Comparison of ENCODE assay signal across 7 mouse cellular contexts in the genomic region with DNA sequence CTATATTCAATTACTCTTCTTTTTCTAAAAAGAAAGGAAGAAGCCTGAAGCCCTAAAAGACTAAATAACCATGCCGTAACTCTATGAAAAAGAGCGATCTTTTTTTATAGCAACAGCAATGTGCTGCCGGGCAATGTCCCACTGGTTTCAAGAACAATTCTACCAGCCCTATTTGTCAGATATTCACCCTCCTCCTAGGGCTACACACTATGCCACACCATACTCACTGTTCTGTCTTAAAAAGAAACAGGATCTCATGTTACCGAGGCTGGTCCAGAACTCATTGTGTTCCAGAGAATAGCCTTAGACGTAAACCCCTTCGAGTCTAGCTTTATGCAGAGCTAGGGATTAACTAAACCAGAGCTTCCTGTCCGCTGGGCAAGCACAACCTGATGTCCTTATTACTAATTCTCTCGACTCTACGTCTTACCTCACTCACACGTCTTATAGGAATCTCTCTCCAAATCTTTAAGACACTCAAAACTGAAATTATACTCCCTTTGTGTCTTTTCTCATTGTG. TPM values are rescaled to one million over a fixed set of nuclear protein-coding genes. Genes with fewer than 3 reads are reported as not detected.
DNase-seq lines count a peak whose midpoint lies in the region; ATAC-seq lines count a peak whose summit lies in the region.

No protein-coding gene starts in this region.

- H3K4me3 ChIP-seq in liver, embryonic 11.5 days (ENCODE audit: low read depth, low read length), result peak overlapping the region; percentile 88
- peak overlapping the region; percentile 64 for H3K4me3 ChIP-seq in stomach, embryonic 14.5 days (ENCODE audit: low read depth, low read length)

- H3K27ac ChIP-seq in liver, embryonic 11.5 days (ENCODE audit: low read depth, low read length), result peak overlapping the region; percentile 82
- H3K27ac ChIP-seq in stomach, embryonic 14.5 days (ENCODE audit: low read length), result peak overlapping the region; percentile 79; the same call in 1 of the 2 replicates

- H3K36me3 ChIP-seq in liver, embryonic 11.5 days (ENCODE audit: control insufficient read depth, insufficient read depth, low read length), result no peaks in the 10 kb centered on the region
- 0 out of 2 replicates have a peak, but pooled peaks cover 3% of the 10 kb centered on the region for H3K36me3 ChIP-seq in stomach, embryonic 14.5 days (ENCODE audit: control insufficient read depth, insufficient read depth, low read length)

- H3K9ac ChIP-seq in liver, embryonic 11.5 days (ENCODE audit: low read depth, low read length), result peak overlapping the region; percentile 90
- H3K9ac ChIP-seq in stomach, embryonic 14.5 days (replicated peaks; ENCODE audit: low read depth, low read length), result peak overlapping the region; percentile 43

- ATAC-seq in erythroblast, adult 5-6 weeks (replicated peaks; ENCODE audit: low FRiP score, poor library complexity, severe bottlenecking), result 0 out of 2 replicates have a peak, but pooled peaks have one; percentile 9
- ATAC-seq in liver, embryonic 11.5 days (replicated peaks; ENCODE audit: low FRiP score), result no peak
- no peak for ATAC-seq in stomach, embryonic 14.5 days (ENCODE audit: insufficient number of reproducible peaks, insufficient read depth, low FRiP score, low read depth)

- DNase-seq in 3T3-L1 (ENCODE audit: low read depth, low spot score) (peak; percentile 42), 416B (ENCODE audit: low read depth) (peak; percentile 58)
- DNase-seq in liver, embryonic 11.5 days (ENCODE audit: low spot score), result peak; percentile 38
- DNase-seq in urinary bladder, adult 2 months (ENCODE audit: low spot score), result no peak
- no peak for DNase-seq in cerebellum, postnatal 4 days (ENCODE audit: low spot score in 2 of 2)

- 18% methylated on average over 10 of the region's 10 CpGs for WGBS in liver, embryonic 11.5 days
- WGBS in stomach, embryonic 14.5 days, result 16% methylated on average over 10 of the region's 10 CpGs

- peak overlapping the region; percentile 68 for H3K4me2 ChIP-seq in liver, embryonic 11.5 days
- H3K4me2 ChIP-seq in stomach, embryonic 14.5 days (replicated peaks; ENCODE audit: low read depth, low read length), result peak overlapping the region; percentile 55

- no peaks in the 10 kb centered on the region for H3K27me3 ChIP-seq in liver, embryonic 11.5 days (replicated peaks; ENCODE audit: control insufficient read depth, insufficient read depth, low read length)
- no peaks in the 10 kb centered on the region for H3K27me3 ChIP-seq in stomach, embryonic 14.5 days (ENCODE audit: control insufficient read depth, insufficient read depth, low read length)

- H3K4me1 ChIP-seq in liver, embryonic 11.5 days (replicated peaks; ENCODE audit: control insufficient read depth, insufficient read depth, low read length), result peaks cover 7% of the 10 kb centered on the region
- 0 out of 2 replicates have a peak, but pooled peaks cover 8% of the 10 kb centered on the region for H3K4me1 ChIP-seq in stomach, embryonic 14.5 days (ENCODE audit: control insufficient read depth, insufficient read depth, low read length)

- peaks cover 8% of the 10 kb centered on the region for H3K9me3 ChIP-seq in liver, embryonic 11.5 days (ENCODE audit: control insufficient read depth, low read length)
- H3K9me3 ChIP-seq in stomach, embryonic 14.5 days (ENCODE audit: control insufficient read depth, low read depth, low read length), result peaks cover 5% of the 10 kb centered on the region; the same call in 1 of the 2 replicates

RNA-seq across cellular contexts. Expression of gene Mtr, which starts 1.0 kb away (rescaled TPM):
- total RNA-seq in erythroblast, adult 5-6 weeks (2015; ENCODE audit: low replicate concordance), result 6.3 and 8.6 TPM in 2 replicates
- 13.0 and 15.8 TPM in 2 replicates for total RNA-seq in erythroblast, adult 5-6 weeks (2017; ENCODE audit: low replicate concordance)
- polyA plus RNA-seq in liver, embryonic 11.5 days (2014; fragmentation: Nextera tagmentation; extraction: Ambion mirVana), result 18.2 and 21.5 TPM in 2 replicates
- polyA plus RNA-seq in stomach, embryonic 14.5 days (2014; fragmentation: Nextera tagmentation; extraction: Ambion mirVana), result 17.4 and 18.1 TPM in 2 replicates
- 8.3 and 8.6 TPM in 2 replicates for polyA plus RNA-seq in urinary bladder, adult 2 months (2012; rRNA removed)

Comparison
In these comparisons a context has a peak if more than half of its experiments do, and no peak if none do; other contexts are left out.
1. DNase-seq: peak in 3T3-L1 (single experiment), 416B (single experiment) and liver, embryonic 11.5 days (single experiment); none in urinary bladder, adult 2 months (single experiment) and cerebellum, postnatal 4 days (0 of 2).